Mouse (Mus musculus) heart, embryonic 10.5 days (tissue): ENCODE data around the gene Erich2. TPM values are rescaled to one million over a fixed set of nuclear protein-coding genes. Genes with fewer than 3 reads are reported as not detected.
"Not testable (repeated sequence)": the region's sequence is repeated elsewhere in the genome, so short reads cannot be mapped to it uniquely, and the experiment has no call there.

Experiments used
- DNase-seq: peaks from one replicate; pipeline ENCODE4 v3.0.0-alpha.2; 2017; ENCODE audit warnings: low spot score
- H3K27ac ChIP-seq: fragments of 300-500 bp; sonication (generic); 2 replicates; pipeline ENCODE4 v1.5.1; 2016; ENCODE audit warnings: mild to moderate bottlenecking
- H3K27me3 ChIP-seq: fragments of 300-500 bp; sonication (generic); 2 replicates; pipeline ENCODE4 v1.6.1; 2016; ENCODE audit warnings: mild to moderate bottlenecking; ENCODE audit not compliant: poor library complexity, insufficient read depth, severe bottlenecking
- H3K36me3 ChIP-seq: fragments of 300-500 bp; sonication (generic); 2 replicates; pipeline ENCODE4 v1.6.1; 2016; ENCODE audit warnings: mild to moderate bottlenecking, moderate library complexity
- H3K4me1 ChIP-seq: fragments of 300-500 bp; sonication (generic); 2 replicates; pipeline ENCODE4 v1.6.1; 2016; ENCODE audit warnings: mild to moderate bottlenecking
- H3K4me3 ChIP-seq: fragments of 300-500 bp; sonication (generic); 2 replicates; pipeline ENCODE4 v1.5.1; 2016; ENCODE audit warnings: mild to moderate bottlenecking, moderate library complexity
- H3K9me3 ChIP-seq: fragments of 300-500 bp; sonication (generic); 2 replicates; pipeline ENCODE4 v1.6.1; 2016; ENCODE audit warnings: mild to moderate bottlenecking, moderate library complexity
- WGBS: fragments of 180-500 bp; shearing (Covaris S2); methylation state at CpG from one replicate; pipeline ENCODE4 v1.1.7; 2016; 5-methylcytosine and 5-hydroxymethylcytosine counted together
- polyA plus RNA-seq: library from polyadenylated mRNA; unstranded; fragments of >200 nt; fragmentation: Nextera tagmentation; extraction: Ambion mirVana; gene quantifications from 2 replicates; pipeline ENCODE4 v1.2.1, GENCODE M21; 2016

Gene Erich2
- 0.41 and 0.57 TPM in 2 replicates for polyA plus RNA-seq

DNA sequence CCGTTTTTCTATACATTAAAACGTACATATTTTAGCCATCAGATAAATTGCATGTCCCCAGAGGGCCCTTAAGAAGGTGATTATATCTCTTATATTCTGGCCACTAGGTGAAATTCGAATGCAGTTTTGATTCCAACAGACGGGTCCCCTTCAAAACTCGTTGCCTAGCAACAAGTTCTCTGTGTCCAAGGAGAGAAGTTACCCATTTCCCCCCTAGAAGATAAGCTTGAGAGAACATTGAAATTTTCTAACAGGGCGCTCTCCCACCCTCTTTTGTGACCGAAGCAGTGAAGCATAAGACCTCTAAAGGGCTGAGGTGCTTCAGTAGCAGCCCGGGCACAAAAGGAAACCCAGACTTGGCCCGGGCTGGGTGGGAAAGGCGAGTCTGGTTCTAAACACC lies at the start of gene Erich2:
Gene Erich2 (plus strand): TSS at position 324 of the 400 bp plus-strand sequence.
- no peaks in the 10 kb centered on the region for H3K9me3 ChIP-seq
- peak within 1 kb of the TSS; percentile 75 for H3K4me3 ChIP-seq
- DNase-seq: no peak
- no peaks in the 10 kb centered on the region for H3K36me3 ChIP-seq
- H3K27ac ChIP-seq: peak within 1 kb of the TSS; percentile 79
- 24% methylated on average over 10 of the region's 10 CpGs for WGBS
- 0 out of 2 replicates have a peak, but pooled peaks cover 8% of the 10 kb centered on the region for H3K4me1 ChIP-seq
- H3K27me3 ChIP-seq: peaks cover 10% of the 10 kb centered on the region; the same call in 1 of the 2 replicates

DNA sequence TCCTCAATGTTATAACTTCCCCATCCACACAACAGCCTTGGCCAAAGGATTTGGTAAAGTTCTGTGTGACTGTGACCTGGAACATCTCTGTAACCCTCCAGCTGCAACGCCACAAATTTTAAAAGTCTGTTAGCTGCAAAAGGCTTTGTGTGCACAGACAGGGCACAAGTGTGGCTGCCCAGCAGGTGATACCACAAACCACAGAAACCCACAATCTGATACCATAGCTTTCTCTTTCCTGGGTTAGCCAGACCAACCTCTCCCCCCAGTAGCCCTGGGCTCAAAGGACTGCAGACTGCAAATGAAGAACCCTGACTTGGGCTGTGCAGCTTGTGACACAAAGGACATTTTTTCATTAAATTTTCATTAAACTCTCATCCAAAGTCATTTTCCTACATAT lies 45.0 kb upstream of the Erich2 start:
- Histone ChIP-seq H3K4me3 (no peak overlapping the region), H3K27me3 (peaks cover 13% of the 10 kb centered on the region; the same call in 1 of the 2 replicates), H3K27ac (no peak overlapping the region), H3K4me1 (no peaks in the 10 kb centered on the region), H3K36me3 (no peaks in the 10 kb centered on the region), H3K9me3 (no peaks in the 10 kb centered on the region)
- DNase-seq: no peak
- 80% methylated on average over 1 of the region's 1 CpGs for WGBS

DNA sequence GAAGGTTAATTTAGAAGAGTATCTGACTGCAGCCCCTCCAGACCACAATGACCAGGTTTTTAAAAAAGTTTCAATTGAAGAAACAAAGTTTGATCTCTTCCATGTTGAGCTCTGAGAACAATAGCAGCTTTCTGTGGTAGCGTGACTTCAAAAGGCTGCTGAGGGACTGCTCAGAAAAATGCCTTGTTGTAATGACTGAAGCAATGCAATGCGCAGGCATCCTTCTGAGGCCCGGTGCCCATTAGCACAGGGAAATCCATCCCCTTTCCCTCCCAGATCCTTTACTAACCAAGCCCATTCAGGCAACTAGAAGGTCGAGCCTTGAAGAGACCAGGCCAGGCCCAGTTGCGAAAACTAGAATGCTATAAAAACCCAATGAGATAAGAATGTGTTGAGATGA lies 37.5 kb upstream of the Erich2 start:
- no peaks in the 10 kb centered on the region for H3K36me3 ChIP-seq
- H3K9me3 ChIP-seq: no peaks in the 10 kb centered on the region
- H3K27me3 ChIP-seq: peaks cover 78% of the 10 kb centered on the region
- no peak for DNase-seq
- H3K27ac ChIP-seq: no peak overlapping the region
- peaks cover 40% of the 10 kb centered on the region for H3K4me1 ChIP-seq
- 14% methylated on average over 5 of the region's 5 CpGs for WGBS
- H3K4me3 ChIP-seq: no peak overlapping the region

DNA sequence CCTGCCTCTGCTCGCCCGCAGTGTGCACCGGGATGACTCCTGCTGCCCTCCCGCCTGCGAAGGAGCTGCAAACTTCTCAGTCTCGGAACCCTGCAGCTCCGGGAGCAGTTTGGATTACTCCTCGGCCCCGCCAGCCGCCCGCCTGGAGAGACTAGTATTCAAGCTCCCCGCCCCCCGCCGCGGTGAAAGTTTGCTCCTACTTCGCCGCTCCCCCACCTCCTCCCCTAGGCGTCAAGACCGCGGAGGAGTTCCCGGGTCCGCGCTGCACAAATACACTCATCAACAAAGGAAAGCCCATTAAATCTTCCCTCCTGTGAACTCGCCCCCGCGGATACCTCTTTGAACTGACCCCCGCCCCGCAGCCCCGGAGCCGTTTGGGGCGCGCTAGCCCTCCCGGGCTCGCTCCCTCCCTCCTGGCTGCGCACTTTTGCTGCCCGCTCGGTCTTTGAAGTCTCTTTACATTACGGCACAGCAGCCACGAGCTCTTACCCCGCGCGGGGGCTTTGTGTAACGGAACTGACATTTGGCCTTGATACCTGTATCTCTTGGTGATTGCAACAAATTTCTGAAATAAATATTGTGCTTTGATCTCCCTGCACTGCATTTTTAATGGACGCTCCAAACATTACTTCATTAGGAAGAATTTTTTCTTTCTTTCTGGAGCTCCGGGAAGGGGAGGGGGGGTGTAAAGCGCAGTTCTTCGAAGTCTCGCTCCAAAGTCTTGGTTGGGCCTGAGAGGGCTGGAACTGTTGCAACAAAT lies 36.6 kb upstream of the Erich2 start:
- H3K9me3 ChIP-seq: no peaks in the 10 kb centered on the region
- under 1% methylated on average over 48 of the region's 48 CpGs for WGBS
- H3K4me3 ChIP-seq: peak overlapping the region; percentile 62
- H3K36me3 ChIP-seq: no peaks in the 10 kb centered on the region
- peak overlapping the region; percentile 47; the same call in 1 of the 2 replicates for H3K27ac ChIP-seq
- H3K27me3 ChIP-seq: peaks cover 83% of the 10 kb centered on the region
- no peak for DNase-seq
- H3K4me1 ChIP-seq: peaks cover 49% of the 10 kb centered on the region

- 20% methylated on average over 13 of the region's 13 CpGs for WGBS
- H3K27me3 ChIP-seq: peaks cover 25% of the 10 kb centered on the region
- peaks cover 11% of the 10 kb centered on the region for H3K4me1 ChIP-seq
- no peak for DNase-seq
- no peak overlapping the region for H3K4me3 ChIP-seq
- no peaks in the 10 kb centered on the region for H3K36me3 ChIP-seq
- no peak overlapping the region for H3K27ac ChIP-seq
- H3K9me3 ChIP-seq: no peaks in the 10 kb centered on the region
Observed at GRCm38 (mm10) chr2:70497715-70498318, 10.8 kb upstream of the Erich2 start.

DNA sequence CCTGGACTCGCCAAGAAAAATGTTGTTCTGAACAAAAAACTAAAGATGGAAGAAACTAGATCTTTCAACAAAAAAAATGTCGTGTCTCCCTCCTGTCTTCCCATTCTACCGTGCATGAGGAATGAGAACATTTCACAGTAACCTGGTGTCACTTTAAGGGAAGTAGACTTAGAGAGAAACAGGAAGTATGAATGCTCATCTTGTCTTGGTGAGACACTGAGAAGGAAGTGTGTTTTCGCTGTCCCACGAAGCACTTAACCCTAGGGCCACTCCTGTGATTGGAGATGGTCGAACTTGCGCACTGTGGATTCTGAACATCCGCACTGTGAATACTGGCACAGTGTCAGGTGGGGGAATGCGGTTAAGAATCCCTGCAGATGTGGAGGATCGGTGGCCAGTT lies 5.2 kb upstream of the Erich2 start:
- Histone ChIP-seq H3K4me3 (no peak overlapping the region), H3K9me3 (no peaks in the 10 kb centered on the region)

DNA sequence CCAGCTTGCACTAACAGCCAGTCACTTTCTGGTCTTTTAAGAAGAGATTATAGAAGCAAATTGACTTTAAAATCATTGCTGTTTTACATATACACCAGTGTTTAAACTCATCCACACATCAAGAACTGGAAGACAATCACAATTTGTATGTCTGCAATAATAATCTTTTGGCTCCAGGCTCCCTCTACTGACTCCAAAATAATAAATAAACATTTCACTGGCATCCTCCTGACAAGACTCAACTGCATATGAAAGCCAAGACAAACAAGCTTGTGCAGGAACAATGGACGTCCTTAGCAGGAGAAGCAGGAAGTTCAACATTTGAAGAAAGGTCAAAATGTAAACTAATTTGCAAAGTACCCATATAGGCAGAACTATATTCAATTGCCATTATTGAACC lies 3.4 kb upstream of the Erich2 start:
- Histone ChIP-seq H3K4me1 (0 out of 2 replicates have a peak, but pooled peaks cover 11% of the 10 kb centered on the region), H3K27ac (no peak overlapping the region), H3K9me3 (no peaks in the 10 kb centered on the region), H3K27me3 (peaks cover 9% of the 10 kb centered on the region; the same call in 1 of the 2 replicates), H3K4me3 (no peak overlapping the region), H3K36me3 (no peaks in the 10 kb centered on the region)
- DNase-seq: no peak
- WGBS: 37% methylated on average over 1 of the region's 1 CpGs

More for the DNA sequence above, 5.2 kb upstream of the Erich2 start:
- Histone ChIP-seq H3K27me3 (peaks cover 15% of the 10 kb centered on the region; the same call in 1 of the 2 replicates), H3K27ac (no peak overlapping the region), H3K4me1 (0 out of 2 replicates have a peak, but pooled peaks cover 4% of the 10 kb centered on the region), H3K36me3 (no peaks in the 10 kb centered on the region)
- 79% methylated on average over 10 of the region's 10 CpGs for WGBS
- DNase-seq: no peak

GRCm38 (mm10) chr2:70505896-70506295 lies 2.7 kb upstream of the Erich2 start:
- Histone ChIP-seq H3K4me3 (no peak overlapping the region), H3K4me1 (0 out of 2 replicates have a peak, but pooled peaks cover 9% of the 10 kb centered on the region), H3K27ac (no peak overlapping the region), H3K9me3 (no peaks in the 10 kb centered on the region), H3K27me3 (peaks cover 10% of the 10 kb centered on the region; the same call in 1 of the 2 replicates), H3K36me3 (no peaks in the 10 kb centered on the region)
- WGBS: 44% methylated on average over 4 of the region's 4 CpGs
- DNase-seq: no peak

DNA sequence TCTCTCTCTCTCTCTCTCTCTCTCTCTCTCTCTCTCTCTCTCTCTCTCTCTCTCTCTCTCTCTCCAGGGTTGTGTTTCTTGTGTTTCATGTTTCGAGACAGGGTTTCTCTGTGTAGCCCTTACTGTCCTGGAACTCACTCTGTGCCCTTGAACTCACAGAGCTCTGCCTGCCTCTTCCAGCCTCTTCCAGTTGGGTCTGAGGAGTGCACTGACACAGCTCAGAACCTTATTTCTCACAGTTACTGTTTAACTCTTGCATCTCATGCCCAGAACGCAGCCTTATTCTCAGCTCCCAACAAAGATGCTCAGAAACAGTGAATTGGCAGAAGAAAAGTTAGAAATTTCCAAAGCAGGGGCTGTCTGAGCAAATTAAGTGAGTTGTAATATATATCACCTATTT lies 2.2 kb upstream of the Erich2 start:
- DNase-seq: no peak
- Histone ChIP-seq H3K27me3 (peaks cover 10% of the 10 kb centered on the region; the same call in 1 of the 2 replicates), H3K27ac (no peak overlapping the region), H3K4me3 (no peak overlapping the region), H3K4me1 (0 out of 2 replicates have a peak, but pooled peaks cover 8% of the 10 kb centered on the region), H3K9me3 (no peaks in the 10 kb centered on the region), H3K36me3 (no peaks in the 10 kb centered on the region)
- 67% methylated on average over 2 of the region's 2 CpGs for WGBS

GRCm38 (mm10) chr2:70509021-70509632 lies 508 bp downstream of the Erich2 start:
- peaks cover 10% of the 10 kb centered on the region; the same call in 1 of the 2 replicates for H3K27me3 ChIP-seq
- no peaks in the 10 kb centered on the region for H3K9me3 ChIP-seq
- H3K36me3 ChIP-seq: no peaks in the 10 kb centered on the region
- DNase-seq: peak; percentile 89
- under 1% methylated on average over 56 of the region's 56 CpGs for WGBS
- H3K4me3 ChIP-seq: peak overlapping the region; percentile 75
- H3K27ac ChIP-seq: peak overlapping the region; percentile 79
- H3K4me1 ChIP-seq: 0 out of 2 replicates have a peak, but pooled peaks cover 8% of the 10 kb centered on the region

GRCm38 (mm10) chr2:70538283-70538682 lies 29.7 kb downstream of the Erich2 start:
- H3K27me3 ChIP-seq, H3K27ac ChIP-seq, H3K4me3 ChIP-seq, H3K36me3 ChIP-seq, H3K4me1 ChIP-seq, H3K9me3 ChIP-seq: not testable (repeated sequence)
- DNase-seq: peak; percentile 71
- 40% methylated on average over 7 of the region's 7 CpGs for WGBS

DNA sequence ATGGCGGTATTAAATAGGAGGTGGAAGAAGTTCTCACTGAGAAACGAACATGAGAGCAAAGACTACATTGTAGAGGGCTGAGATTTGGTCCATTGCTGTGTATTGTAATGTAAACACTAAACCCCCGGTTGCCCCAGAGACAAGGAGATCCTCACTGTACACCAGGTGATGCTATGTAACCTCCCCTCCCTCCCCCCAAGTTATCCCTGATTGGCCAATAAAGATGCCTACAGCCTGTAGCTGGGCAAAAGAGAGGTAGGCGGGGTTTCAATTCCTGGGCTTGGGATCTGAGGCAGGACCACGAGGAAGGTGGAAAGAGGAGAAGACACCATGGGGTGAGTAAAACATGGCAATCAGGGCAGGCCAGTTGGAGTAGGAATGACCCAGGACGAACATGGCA lies 42.1 kb downstream of the Erich2 start:
- H3K9me3 ChIP-seq: no peaks in the 10 kb centered on the region
- peak; percentile 17 for DNase-seq
- H3K4me3 ChIP-seq: no peak overlapping the region
- 59% methylated on average over 6 of the region's 6 CpGs for WGBS
- peaks cover 2% of the 10 kb centered on the region; the same call in 1 of the 2 replicates for H3K4me1 ChIP-seq
- no peaks in the 10 kb centered on the region for H3K36me3 ChIP-seq
- H3K27me3 ChIP-seq: no peaks in the 10 kb centered on the region
- H3K27ac ChIP-seq: no peak overlapping the region

GRCm38 (mm10) chr2:70551446-70551845 lies 42.8 kb downstream of the Erich2 start:
- Histone ChIP-seq H3K4me1 (peaks cover 5% of the 10 kb centered on the region; the same call in 1 of the 2 replicates), H3K36me3 (no peaks in the 10 kb centered on the region), H3K27me3 (peaks cover 3% of the 10 kb centered on the region; the same call in 1 of the 2 replicates), H3K4me3 (no peak overlapping the region), H3K9me3 (no peaks in the 10 kb centered on the region), H3K27ac (no peak overlapping the region)
- WGBS: 76% methylated on average over 2 of the region's 2 CpGs
- DNase-seq: peak; percentile 41
